Mouse (Mus musculus) left cerebral cortex, postnatal 14 days (tissue): Measurements from ENCODE around the gene Cox17. TPM values are rescaled to one million over a fixed set of nuclear protein-coding genes. Genes with fewer than 3 reads are reported as not detected.
A peak's percentile ranks its signal among the peaks of the same experiment; 100 is the strongest.
"Not testable (repeated sequence)": the region's sequence is repeated elsewhere in the genome, so short reads cannot be mapped to it uniquely, and the experiment has no call there.

Experiments
- DNase-seq, 2 experiments: peaks; one replicate each; pipeline ENCODE4 v3.0.0; 2021 to 2022; ENCODE audit warnings: low spot score in 2 of 2, mixed read lengths in 1 of 2
- intact Hi-C: fragments of 180-260 bp; cut with DNase I; formaldehyde crosslinking; loops from one replicate; pipeline ENCODE4 v1.15.1; 2025
- long read RNA-seq, 2 experiments: library from polyadenylated mRNA; stranded (forward); transcript quantifications; one replicate each; pipeline ENCODE4 v2.0.0; 2021
- total RNA-seq, 2 experiments: library from RNA; stranded (reverse); gene quantifications; 2 replicates each; pipeline ENCODE4 v1.2.3; 2021

Cox17 gene
- 10 to 100 TPM; 88.0 to 89.4 TPM for total RNA-seq
- long read RNA-seq, experiment 1, transcript Cox17-201 (3 exons, 444 nt): major isoform, 56 of 60 reads
- long read RNA-seq, experiment 1, partial matches to known transcripts: 0 of 60 reads
- long read RNA-seq, experiment 1, other reads (novel, unspliced or antisense): 1 of 60 reads
- long read RNA-seq, experiment 2, transcript Cox17-204 (2 exons, 2,396 nt): minor isoform, 5 of 53 reads
- long read RNA-seq, experiment 2, transcript Cox17-201 (3 exons, 444 nt): major isoform, 48 of 53 reads
- long read RNA-seq, experiment 2, partial matches to known transcripts: 0 of 53 reads
- long read RNA-seq, experiment 2, other reads (novel, unspliced or antisense): 0 of 53 reads

- DNase-seq: peak; percentile 93 to 95
- intact Hi-C loops: loop anchor here (2.0 to 5.0 kb wide), 2 partner anchors 136 to 160 kb away; no protein-coding TSS in a partner anchor
Measured at GRCm38 (mm10) chr16:38346529-38347325, at the start of gene Cox17, which contains the start of gene Gm21987. Cox17 (plus strand) TSS chr16:38346991. Gm21987 (plus strand) TSS chr16:38347040.

GRCm38 (mm10) chr16:38298410-38298809 is 48.4 kb upstream of the Cox17 start:
- no peak for DNase-seq
- intact Hi-C loops: no loop called here

- no peak for DNase-seq
- intact Hi-C loops: no loop called here
Measured at GRCm38 (mm10) chr16:38302367-38302766, 44.4 kb upstream of the Cox17 start.

- intact Hi-C loops: no loop called here
- no peak for DNase-seq
Measured at GRCm38 (mm10) chr16:38304460-38305194, 42.2 kb upstream of the Cox17 start.

- DNase-seq: no peak
- intact Hi-C loops: no loop called here
Measured at GRCm38 (mm10) chr16:38306571-38307220, 40.1 kb upstream of the Cox17 start.

- no peak for DNase-seq
- intact Hi-C loops: no loop called here
Measured at GRCm38 (mm10) chr16:38307221-38307605, 39.6 kb upstream of the Cox17 start.

- intact Hi-C loops: no loop called here
- no peak for DNase-seq
Measured at GRCm38 (mm10) chr16:38307651-38308050, 39.1 kb upstream of the Cox17 start.

- intact Hi-C loops: no loop called here
- no peak for DNase-seq
Measured at GRCm38 (mm10) chr16:38308195-38308594, 38.6 kb upstream of the Cox17 start.

- DNase-seq: no peak
- intact Hi-C loops: no loop called here
Measured at GRCm38 (mm10) chr16:38318492-38318891, 28.3 kb upstream of the Cox17 start.

GRCm38 (mm10) chr16:38319087-38319486 is 27.7 kb upstream of the Cox17 start:
- DNase-seq: no peak
- intact Hi-C loops: no loop called here

- peak; percentile 76 to 82 for DNase-seq
Measured at GRCm38 (mm10) chr16:38321452-38321935, 25.3 kb upstream of the Cox17 start.

GRCm38 (mm10) chr16:38324311-38324710 is 22.5 kb upstream of the Cox17 start:
- no peak for DNase-seq
- intact Hi-C loops: no loop called here

More at GRCm38 (mm10) chr16:38321452-38321935, 25.3 kb upstream of the Cox17 start:
- intact Hi-C loops: no loop called here

- intact Hi-C loops: no loop called here
- DNase-seq: no peak
Measured at GRCm38 (mm10) chr16:38326778-38327397, 19.9 kb upstream of the Cox17 start.

GRCm38 (mm10) chr16:38329340-38329739 is 17.5 kb upstream of the Cox17 start:
- intact Hi-C loops: no loop called here
- no peak for DNase-seq

GRCm38 (mm10) chr16:38334431-38334830 is 12.4 kb upstream of the Cox17 start:
- intact Hi-C loops: no loop called here

GRCm38 (mm10) chr16:38338077-38338476 is 8.7 kb upstream of the Cox17 start:
- DNase-seq: not testable (repeated sequence)

More at GRCm38 (mm10) chr16:38334431-38334830, 12.4 kb upstream of the Cox17 start:
- DNase-seq: no peak

GRCm38 (mm10) chr16:38341396-38342324 is 5.1 kb upstream of the Cox17 start, which contains the start of gene Maats1:
Maats1 (minus strand) TSS chr16:38342143.
- intact Hi-C loops: no loop called here
- peak; percentile 54 to 69 for DNase-seq

More at GRCm38 (mm10) chr16:38338077-38338476, 8.7 kb upstream of the Cox17 start:
- intact Hi-C loops: not testable (repeated sequence)
